Mouse (Mus musculus) granulocyte monocyte progenitor cell, adult 5-6 weeks (primary cell): ENCODE results near the gene Rrm1. TPM values are rescaled to one million over a fixed set of nuclear protein-coding genes. Genes with fewer than 3 reads are reported as not detected.

Experiments used
- ATAC-seq: replicated peaks from 2 replicates; pipeline ENCODE4 v1.8.0; 2016; ENCODE audit warnings: mild to moderate bottlenecking, moderate TSS enrichment, inconsistent platforms; ENCODE audit not compliant: poor library complexity, severe bottlenecking
- total RNA-seq, 2 experiments: library from RNA; stranded (forward) in 1 of 2; stranded (reverse) in 1 of 2; fragments of 200-712, 200-1000 nt in 1 of 2; fragments of >200 nt in 1 of 2; fragmentation: Nextera tagmentation in 1 of 2; gene quantifications; 2 replicates each; pipeline ENCODE4 v1.2.3; 2014 to 2017

The Rrm1 gene
- total RNA-seq, 2 experiments from 2014 or later, result 252 to 642 TPM

DNA sequence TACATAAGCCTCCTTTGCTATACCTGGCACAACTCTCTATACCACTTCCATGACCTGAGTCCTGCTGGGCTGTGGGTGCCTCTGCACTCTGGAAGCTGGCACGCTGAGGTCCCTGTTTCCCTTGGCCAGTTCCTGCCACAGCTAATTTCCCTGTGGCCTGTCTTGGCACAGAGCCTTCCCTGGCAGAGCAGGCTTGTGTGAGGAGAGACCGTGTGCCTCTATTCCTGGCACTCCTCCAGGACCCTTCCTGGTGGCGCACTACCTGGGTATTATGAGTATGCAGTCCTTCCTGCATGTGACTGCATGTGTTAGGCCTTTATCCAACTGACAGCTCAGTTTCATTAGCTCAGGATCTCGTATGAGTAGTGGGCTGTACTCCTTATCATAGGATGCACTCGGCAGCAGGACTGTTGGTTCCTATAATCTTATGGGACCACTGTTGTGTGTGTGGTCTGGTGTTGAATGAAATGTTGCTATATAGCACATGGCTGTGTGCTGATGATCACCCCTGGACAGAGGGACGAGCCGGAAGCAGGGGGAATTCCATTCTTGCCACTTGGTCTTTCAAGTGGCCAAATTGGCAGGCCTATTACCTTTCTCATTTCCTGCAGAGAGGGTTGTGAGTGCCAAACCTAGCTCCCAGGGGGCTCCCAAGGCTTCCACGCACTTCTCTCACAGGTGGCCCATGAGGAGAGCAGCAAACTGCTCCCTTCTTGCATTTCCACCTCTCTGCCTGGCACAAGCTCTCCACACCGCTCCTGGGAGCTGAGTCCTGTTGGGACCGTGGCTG, 75.0 kb downstream of the Rrm1 start:
- ATAC-seq, result no peak

DNA sequence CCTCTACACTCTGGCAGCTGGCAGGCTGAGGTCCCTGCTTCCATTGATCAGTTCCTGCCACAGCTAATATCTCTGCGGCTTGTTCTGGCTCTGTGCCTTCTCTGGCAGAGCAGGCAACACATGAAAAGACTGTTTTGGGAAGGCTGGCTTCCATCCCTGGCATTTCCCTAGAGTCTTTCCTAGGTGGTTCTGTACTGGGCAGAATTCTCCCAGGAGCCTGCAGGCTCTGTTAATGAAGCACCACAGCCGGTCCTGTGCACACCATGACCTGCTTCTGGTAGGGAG, 75.5 kb downstream of the Rrm1 start:
- ATAC-seq, result no peak

Other genes starting within 250 kb of the Rrm1 start
- 59.8 and 78.4 TPM in 2 replicates for gene Nup98, start 231.5 kb upstream of the Rrm1 start, total RNA-seq (2014; fragmentation: Nextera tagmentation)
- 42.2 and 45.3 TPM in 2 replicates for gene Nup98, start 231.5 kb upstream of the Rrm1 start, total RNA-seq (2017)
- 62.0 and 85.6 TPM in 2 replicates for gene Pgap2, start 231.5 kb upstream of the Rrm1 start, total RNA-seq (2014; fragmentation: Nextera tagmentation)
- 47.1 and 48.4 TPM in 2 replicates for gene Pgap2, start 231.5 kb upstream of the Rrm1 start, total RNA-seq (2017)
- gene Rhog, start 185.6 kb upstream of the Rrm1 start, total RNA-seq (2014; fragmentation: Nextera tagmentation), result 277 and 290 TPM in 2 replicates
- 52.9 and 57.3 TPM in 2 replicates for gene Rhog, start 185.6 kb upstream of the Rrm1 start, total RNA-seq (2017)
- gene Stim1, start 173.9 kb upstream of the Rrm1 start, total RNA-seq (2014; fragmentation: Nextera tagmentation), result 30.5 and 48.2 TPM in 2 replicates
- gene Stim1, start 173.9 kb upstream of the Rrm1 start, total RNA-seq (2017), result 22.9 and 28.3 TPM in 2 replicates
- not detected in 2 replicates for gene Olfr543, start 40.0 kb downstream of the Rrm1 start, total RNA-seq (2014; fragmentation: Nextera tagmentation)
- gene Olfr543, start 40.0 kb downstream of the Rrm1 start, total RNA-seq (2017), result not detected in 2 replicates
- not detected in 2 replicates for gene Olfr544, start 46.6 kb downstream of the Rrm1 start, total RNA-seq (2014; fragmentation: Nextera tagmentation)
- gene Olfr544, start 46.6 kb downstream of the Rrm1 start, total RNA-seq (2017), result not detected in 2 replicates
- gene Olfr545, start 57.9 kb downstream of the Rrm1 start, total RNA-seq (2014; fragmentation: Nextera tagmentation), result not detected in 2 replicates
- gene Olfr545, start 57.9 kb downstream of the Rrm1 start, total RNA-seq (2017), result not detected in 2 replicates
- not detected in 2 replicates for gene Olfr547, start 93.1 kb downstream of the Rrm1 start, total RNA-seq (2014; fragmentation: Nextera tagmentation)
- gene Olfr547, start 93.1 kb downstream of the Rrm1 start, total RNA-seq (2017), result not detected in 2 replicates
- not detected in 2 replicates for gene Olfr548-ps1, start 99.2 kb downstream of the Rrm1 start, total RNA-seq (2014; fragmentation: Nextera tagmentation)
- gene Olfr548-ps1, start 99.2 kb downstream of the Rrm1 start, total RNA-seq (2017), result not detected in 2 replicates
- not detected in 2 replicates for gene Olfr549, start 108.2 kb downstream of the Rrm1 start, total RNA-seq (2014; fragmentation: Nextera tagmentation)
- gene Olfr549, start 108.2 kb downstream of the Rrm1 start, total RNA-seq (2017), result not detected in 2 replicates
- gene Trim21, start 123.8 kb downstream of the Rrm1 start, total RNA-seq (2014; fragmentation: Nextera tagmentation), result 14.9 and 15.9 TPM in 2 replicates
- 31.5 and 33.5 TPM in 2 replicates for gene Trim21, start 123.8 kb downstream of the Rrm1 start, total RNA-seq (2017)
- not detected in 2 replicates for gene Olfr550, start 129.7 kb downstream of the Rrm1 start, total RNA-seq (2014; fragmentation: Nextera tagmentation)
- not detected in 2 replicates for gene Olfr550, start 129.7 kb downstream of the Rrm1 start, total RNA-seq (2017)
- not detected in 2 replicates for gene Olfr551, start 150.2 kb downstream of the Rrm1 start, total RNA-seq (2014; fragmentation: Nextera tagmentation)
- gene Olfr551, start 150.2 kb downstream of the Rrm1 start, total RNA-seq (2017), result not detected in 2 replicates
- not detected in 2 replicates for gene Olfr552, start 156.1 kb downstream of the Rrm1 start, total RNA-seq (2014; fragmentation: Nextera tagmentation)
- gene Olfr552, start 156.1 kb downstream of the Rrm1 start, total RNA-seq (2017), result 0.09 TPM in 1 of 2 replicates, not detected in the other
- gene Olfr553, start 176.5 kb downstream of the Rrm1 start, total RNA-seq (2014; fragmentation: Nextera tagmentation), result not detected in 2 replicates
- not detected in 2 replicates for gene Olfr553, start 176.5 kb downstream of the Rrm1 start, total RNA-seq (2017)
- not detected in 2 replicates for gene Olfr554, start 196.7 kb downstream of the Rrm1 start, total RNA-seq (2014; fragmentation: Nextera tagmentation)
- gene Olfr554, start 196.7 kb downstream of the Rrm1 start, total RNA-seq (2017), result not detected in 2 replicates
- not detected in 2 replicates for gene Olfr555, start 217.1 kb downstream of the Rrm1 start, total RNA-seq (2014; fragmentation: Nextera tagmentation)
- not detected in 2 replicates for gene Olfr555, start 217.1 kb downstream of the Rrm1 start, total RNA-seq (2017)
- not detected in 2 replicates for gene Olfr556, start 223.2 kb downstream of the Rrm1 start, total RNA-seq (2014; fragmentation: Nextera tagmentation)
- not detected in 2 replicates for gene Olfr556, start 223.2 kb downstream of the Rrm1 start, total RNA-seq (2017)
- 4.8 and 13.0 TPM in 2 replicates for gene Trim68, start 245.6 kb downstream of the Rrm1 start, total RNA-seq (2014; fragmentation: Nextera tagmentation)
- 5.7 and 6.1 TPM in 2 replicates for gene Trim68, start 245.6 kb downstream of the Rrm1 start, total RNA-seq (2017)